Mouse (Mus musculus) forebrain, embryonic 13.5 days (tissue): ENCODE measurements around the gene Pnpla1. TPM values are rescaled to one million over a fixed set of nuclear protein-coding genes. Genes with fewer than 3 reads are reported as not detected.
A peak's percentile ranks its signal among the peaks of the same experiment; 100 is the strongest.
"Not testable (repeated sequence)": the region's sequence is repeated elsewhere in the genome, so short reads cannot be mapped to it uniquely, and the experiment has no call there.

Experiments
- ATAC-seq: fragments of 200-750 bp; cut with Nextera tagmentation; 2 replicates; pipeline ENCODE4 v1.8.0; 2017
- H3K27ac ChIP-seq: fragments of 300-500 bp; sonication (generic); 2 replicates; pipeline ENCODE4 v1.5.1; 2015; ENCODE audit warnings: inconsistent platforms, mild to moderate bottlenecking, moderate library complexity
- H3K27me3 ChIP-seq: fragments of 300-500 bp; sonication (generic); 2 replicates; pipeline ENCODE4 v1.6.1; 2015; ENCODE audit warnings: mild to moderate bottlenecking, inconsistent platforms
- H3K36me3 ChIP-seq: fragments of 300-500 bp; sonication (generic); 2 replicates; pipeline ENCODE4 v1.6.1; 2015; ENCODE audit warnings: mild to moderate bottlenecking, inconsistent platforms; ENCODE audit not compliant: poor library complexity, severe bottlenecking
- H3K4me1 ChIP-seq: fragments of 300-500 bp; sonication (generic); 2 replicates; pipeline ENCODE4 v1.6.1; 2015; ENCODE audit warnings: inconsistent platforms
- H3K4me2 ChIP-seq: fragments of 300-500 bp; sonication (generic); 2 replicates; pipeline ENCODE4 v1.6.1; 2015; ENCODE audit warnings: inconsistent platforms, mild to moderate bottlenecking, moderate library complexity
- H3K4me3 ChIP-seq: fragments of 300-500 bp; sonication (generic); 2 replicates; pipeline ENCODE4 v1.5.1; 2015; ENCODE audit warnings: mild to moderate bottlenecking, inconsistent platforms
- H3K9ac ChIP-seq: fragments of 300-500 bp; sonication (generic); 2 replicates; pipeline ENCODE4 v1.6.1; 2015; ENCODE audit warnings: mild to moderate bottlenecking, inconsistent platforms
- H3K9me3 ChIP-seq: fragments of 300-500 bp; sonication (generic); replicated peaks from 2 replicates; pipeline ENCODE4 v1.6.1; 2016; ENCODE audit warnings: inconsistent platforms
- WGBS: fragments of 180-500 bp; shearing (Covaris S2); methylation state at CpG from one replicate; pipeline ENCODE4 v1.1.7; 2015; 5-methylcytosine and 5-hydroxymethylcytosine counted together
- polyA plus RNA-seq: library from polyadenylated mRNA; unstranded; fragments of >200 nt; fragmentation: Nextera tagmentation; extraction: Ambion mirVana; gene quantifications from 2 replicates; pipeline ENCODE4 v1.2.1, GENCODE M21; 2015

Pnpla1 gene
- not detected in 2 replicates for polyA plus RNA-seq

DNA sequence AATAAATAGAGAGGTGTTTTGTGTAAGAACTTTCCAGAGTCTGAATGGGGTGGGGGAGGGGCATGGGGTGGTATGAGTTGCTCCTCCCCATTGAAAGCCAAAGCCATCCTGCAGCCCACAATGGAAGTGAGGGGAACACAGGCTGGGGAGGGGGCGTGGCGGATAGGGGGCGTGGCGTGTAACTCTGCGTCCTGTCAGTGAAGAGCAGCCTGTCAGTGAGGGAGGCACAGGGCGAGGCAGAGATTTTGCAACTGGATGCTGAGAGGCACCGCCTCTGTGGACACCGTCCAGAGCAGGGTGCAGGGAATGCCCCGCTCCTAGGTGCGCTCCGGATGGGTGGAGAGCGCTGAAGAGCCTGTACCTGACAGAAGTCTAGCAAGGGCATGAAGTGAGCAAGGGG is at the start of gene Pnpla1:
Gene Pnpla1, plus strand, starts transcription at position 207 of the 400 bp plus-strand sequence.
- 0 out of 2 replicates have a peak within 1 kb of the TSS, but pooled peaks have one; percentile 5 for H3K4me2 ChIP-seq
- no peak within 1 kb of the TSS for H3K9ac ChIP-seq
- H3K27me3 ChIP-seq: no peaks in the 10 kb centered on the region
- H3K27ac ChIP-seq: no peak within 1 kb of the TSS
- no peak for ATAC-seq
- H3K36me3 ChIP-seq: 0 out of 2 replicates have a peak, but pooled peaks cover 4% of the 10 kb centered on the region
- 27% methylated on average over 12 of the region's 12 CpGs for WGBS
- peaks cover 6% of the 10 kb centered on the region; the same call in 1 of the 2 replicates for H3K9me3 ChIP-seq
- H3K4me3 ChIP-seq: no peak within 1 kb of the TSS
- no peaks in the 10 kb centered on the region for H3K4me1 ChIP-seq

DNA sequence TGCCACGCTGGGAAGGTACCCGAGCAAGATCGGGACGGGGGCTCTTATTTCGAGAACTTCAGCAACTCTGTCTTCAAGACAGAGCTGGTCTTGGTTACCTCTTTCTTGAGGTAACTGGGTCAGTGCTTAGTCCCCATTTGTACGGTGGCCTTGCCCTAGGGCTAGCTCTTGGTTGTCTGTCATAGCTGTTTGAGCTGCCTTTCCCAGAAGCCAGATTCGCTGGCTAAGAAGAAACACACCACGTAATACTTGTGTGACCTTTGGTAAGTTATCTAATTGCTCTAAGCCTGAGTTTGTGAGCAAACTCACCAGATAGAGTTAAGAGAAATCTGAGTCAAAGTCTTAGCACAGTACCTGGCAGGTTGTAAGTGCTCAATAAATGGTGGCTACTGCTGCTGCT is 49.5 kb upstream of the Pnpla1 start:
- Histone ChIP-seq H3K9ac (no peak overlapping the region), H3K4me1 (no peaks in the 10 kb centered on the region), H3K9me3 (no peaks in the 10 kb centered on the region), H3K27me3 (no peaks in the 10 kb centered on the region), H3K4me3 (no peak overlapping the region), H3K27ac (no peak overlapping the region), H3K36me3 (peaks cover 78% of the 10 kb centered on the region), H3K4me2 (no peak overlapping the region)
- ATAC-seq: no peak
- WGBS: 98% methylated on average over 8 of the region's 8 CpGs

DNA sequence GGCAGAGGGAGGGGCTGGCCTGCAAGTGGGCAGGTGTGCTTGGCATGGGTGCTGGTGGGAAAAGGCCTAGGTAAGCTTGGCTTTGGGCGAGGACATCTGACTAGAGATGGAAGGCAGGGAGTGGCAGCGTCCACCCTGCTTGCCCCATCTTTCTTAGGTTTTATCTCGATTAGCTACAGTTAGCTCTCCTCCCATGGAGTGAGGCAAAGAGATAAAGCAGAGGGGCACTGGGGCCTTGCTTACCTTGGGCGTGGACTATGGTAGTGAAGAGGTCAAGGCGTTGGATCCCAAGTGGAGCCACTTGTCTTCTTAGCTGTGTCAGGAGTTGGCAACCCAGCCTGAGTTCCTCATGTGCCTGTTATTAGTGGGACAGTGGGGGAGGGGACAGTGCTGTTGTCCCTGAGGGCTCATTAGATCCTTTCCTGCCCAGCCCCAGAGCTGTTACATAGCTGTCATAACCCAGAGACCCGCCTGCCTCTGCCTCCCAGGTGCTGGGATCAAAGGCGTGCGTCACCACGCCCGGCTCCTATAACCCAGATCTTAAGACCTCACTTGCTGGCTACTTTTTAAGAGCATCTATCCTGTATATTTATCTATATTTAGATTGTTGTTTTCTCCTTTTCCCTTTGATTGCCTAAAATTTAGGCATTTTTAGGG is 48.9 kb upstream of the Pnpla1 start:
- WGBS: 97% methylated on average over 10 of the region's 10 CpGs
- Histone ChIP-seq H3K9ac (no peak overlapping the region), H3K4me1 (no peaks in the 10 kb centered on the region), H3K27ac (no peak overlapping the region), H3K36me3 (peaks cover 84% of the 10 kb centered on the region), H3K9me3 (no peaks in the 10 kb centered on the region), H3K27me3 (no peaks in the 10 kb centered on the region), H3K4me3 (no peak overlapping the region), H3K4me2 (no peak overlapping the region)
- ATAC-seq: no peak

DNA sequence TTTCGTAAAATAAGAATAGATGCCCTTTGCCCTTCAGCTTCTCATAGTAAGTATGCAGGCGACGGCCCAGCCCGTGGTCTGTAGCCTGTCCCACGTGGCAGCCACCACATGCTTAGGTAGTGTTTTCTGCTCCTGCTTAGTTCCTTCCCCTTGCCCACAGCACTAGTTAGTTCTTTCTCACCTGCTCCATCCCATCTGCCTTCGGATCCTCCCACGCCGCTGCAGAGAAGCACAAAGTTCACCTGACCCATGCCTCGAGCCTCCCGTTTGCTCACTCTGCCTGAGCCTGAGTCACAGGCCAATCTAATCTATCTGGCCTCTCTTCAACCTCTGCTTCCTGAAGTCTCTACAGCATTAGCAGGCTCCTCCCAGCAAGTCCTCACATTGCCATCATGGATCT is 45.9 kb upstream of the Pnpla1 start:
- peaks cover 95% of the 10 kb centered on the region for H3K36me3 ChIP-seq
- no peak overlapping the region for H3K9ac ChIP-seq
- no peak overlapping the region for H3K27ac ChIP-seq
- no peaks in the 10 kb centered on the region for H3K27me3 ChIP-seq
- H3K9me3 ChIP-seq: no peaks in the 10 kb centered on the region
- no peak overlapping the region for H3K4me2 ChIP-seq
- ATAC-seq: no peak
- H3K4me1 ChIP-seq: no peaks in the 10 kb centered on the region
- WGBS: 94% methylated on average over 10 of the region's 10 CpGs
- H3K4me3 ChIP-seq: no peak overlapping the region

DNA sequence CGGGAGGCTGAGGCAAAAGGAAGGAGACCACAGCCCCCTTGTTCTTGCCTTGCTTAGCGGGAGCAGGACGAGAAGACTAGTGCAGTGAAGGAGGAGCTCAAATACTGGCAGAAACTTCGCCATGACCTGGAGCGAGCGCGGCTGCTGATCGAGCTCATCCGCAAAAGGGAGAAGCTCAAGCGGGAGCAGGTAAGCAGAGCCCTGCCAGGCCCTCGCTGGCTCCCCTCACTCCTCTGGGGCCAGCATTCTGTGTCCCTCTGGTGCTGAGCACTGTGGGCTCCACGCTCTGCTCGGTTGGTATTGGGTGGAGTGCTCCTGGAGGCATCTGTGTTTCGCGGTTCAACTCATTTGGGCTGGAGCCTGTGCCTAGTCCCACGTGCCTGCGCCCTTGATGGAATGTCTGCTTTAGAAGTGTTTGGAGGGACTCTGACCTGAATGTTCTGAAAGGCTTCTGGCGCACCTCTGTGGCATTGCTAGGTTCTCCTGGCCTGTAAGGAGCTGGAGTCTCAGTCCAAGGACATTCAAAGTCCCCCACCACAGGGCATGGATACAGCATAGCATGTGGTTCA is 43.6 kb upstream of the Pnpla1 start:
- H3K4me2 ChIP-seq: no peak overlapping the region
- peaks cover 96% of the 10 kb centered on the region for H3K36me3 ChIP-seq
- H3K4me1 ChIP-seq: no peaks in the 10 kb centered on the region
- H3K9me3 ChIP-seq: no peaks in the 10 kb centered on the region
- no peak overlapping the region for H3K4me3 ChIP-seq
- no peak overlapping the region for H3K9ac ChIP-seq
- 90% methylated on average over 18 of the region's 18 CpGs for WGBS
- no peak overlapping the region for H3K27ac ChIP-seq
- no peak for ATAC-seq
- H3K27me3 ChIP-seq: no peaks in the 10 kb centered on the region

DNA sequence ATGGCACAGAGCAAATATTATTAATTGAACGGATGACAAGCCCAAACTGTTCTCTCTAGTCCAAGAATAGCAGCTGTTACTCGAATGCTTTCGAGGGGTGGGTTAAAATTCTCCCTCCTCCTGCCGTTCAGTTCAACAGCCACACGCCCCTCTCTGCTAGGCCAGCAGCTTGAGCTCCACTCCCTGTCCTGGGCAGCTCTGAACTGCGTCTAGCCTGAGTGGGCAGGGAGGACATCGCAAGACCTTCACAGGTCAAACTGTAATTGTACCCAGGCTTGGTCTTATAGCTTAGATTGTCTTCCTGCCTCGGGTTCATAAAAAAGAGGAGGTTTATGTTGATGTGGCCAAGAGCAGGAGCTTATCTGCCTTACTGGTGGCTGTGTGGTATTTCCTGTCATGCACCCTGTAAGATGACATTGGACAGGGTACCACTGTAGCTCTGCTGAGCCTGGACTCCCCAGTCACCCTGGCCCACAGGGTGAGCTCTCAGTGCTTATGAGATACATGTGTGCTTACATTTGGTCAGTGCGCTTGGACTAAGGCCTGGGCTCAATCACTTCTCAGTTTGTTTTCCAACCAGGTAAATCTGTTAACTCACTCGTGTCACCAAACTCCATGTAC is 42.7 kb upstream of the Pnpla1 start:
- ATAC-seq: no peak
- Histone ChIP-seq H3K36me3 (peaks cover 95% of the 10 kb centered on the region), H3K9ac (no peak overlapping the region), H3K27me3 (no peaks in the 10 kb centered on the region), H3K4me3 (no peak overlapping the region), H3K4me2 (no peak overlapping the region), H3K4me1 (no peaks in the 10 kb centered on the region), H3K27ac (no peak overlapping the region), H3K9me3 (no peaks in the 10 kb centered on the region)
- WGBS: 90% methylated on average over 10 of the region's 10 CpGs

DNA sequence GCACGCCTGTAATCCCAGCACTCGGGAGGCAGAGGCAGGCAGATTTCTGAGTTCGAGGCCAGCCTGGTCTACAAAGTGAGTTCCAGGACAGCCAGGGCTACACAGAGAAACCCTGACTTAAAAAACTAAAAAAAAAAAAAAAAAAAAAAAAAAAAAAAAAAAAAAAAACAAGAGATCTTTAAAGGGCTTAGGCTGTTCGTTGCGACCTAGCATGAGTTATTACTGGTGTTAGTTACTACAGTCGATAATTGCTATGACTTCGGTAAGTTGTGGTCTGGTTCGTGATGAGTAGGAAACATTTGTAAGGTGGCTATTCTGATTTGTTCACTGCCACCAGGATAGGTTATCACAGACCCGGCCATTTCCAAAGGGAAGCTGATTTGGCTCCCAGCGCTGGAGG is 41.9 kb upstream of the Pnpla1 start:
- not testable (repeated sequence) for H3K4me1 ChIP-seq, H3K4me3 ChIP-seq, H3K9ac ChIP-seq, H3K9me3 ChIP-seq, H3K4me2 ChIP-seq, ATAC-seq, H3K27ac ChIP-seq, H3K27me3 ChIP-seq
- peaks cover 95% of the 10 kb centered on the region for H3K36me3 ChIP-seq
- 93% methylated on average over 10 of the region's 10 CpGs for WGBS

DNA sequence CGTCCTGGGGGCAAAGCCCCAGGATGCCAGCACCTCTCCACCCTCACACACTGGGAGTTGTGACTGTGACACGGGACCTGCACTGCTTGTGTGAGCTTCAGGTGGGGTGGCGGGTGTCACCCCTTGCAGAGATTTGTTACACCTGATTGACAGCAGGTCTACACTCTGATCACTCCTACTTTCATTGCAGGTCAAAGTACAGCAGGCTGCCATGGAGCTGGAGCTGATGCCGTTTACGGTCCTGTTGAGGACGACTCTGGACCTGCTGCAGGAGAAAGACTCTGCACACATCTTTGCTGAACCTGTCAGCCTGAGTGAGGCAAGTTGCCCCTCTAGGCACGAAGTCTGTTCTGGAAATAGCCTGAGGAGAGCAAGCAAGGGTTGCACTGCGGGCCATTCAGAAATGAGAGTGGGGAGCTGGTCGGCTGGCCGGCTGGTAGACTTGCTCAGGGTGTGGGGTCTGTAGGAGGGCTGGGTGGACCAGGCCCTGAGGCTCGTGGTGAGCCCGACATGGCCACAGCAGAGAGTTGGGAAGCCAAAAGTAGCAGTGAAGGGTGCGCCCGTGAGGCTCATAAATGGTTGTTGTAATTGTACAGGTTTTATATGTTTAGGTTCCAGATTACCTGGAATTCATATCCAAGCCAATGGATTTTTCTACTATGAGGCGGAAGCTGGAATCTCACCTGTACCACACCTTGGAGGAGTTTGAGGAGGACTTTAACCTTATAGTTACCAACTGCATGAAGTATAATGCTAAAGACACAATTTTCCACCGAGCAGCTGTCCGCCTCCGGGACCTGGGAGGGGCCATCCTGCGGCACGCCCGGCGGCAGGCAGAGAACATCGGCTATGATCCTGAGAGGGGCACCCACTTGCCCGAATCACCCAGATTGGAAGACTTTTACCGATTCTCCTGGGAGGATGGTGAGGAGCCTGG is 41.1 kb upstream of the Pnpla1 start:
- ATAC-seq: no peak
- no peaks in the 10 kb centered on the region for H3K9me3 ChIP-seq
- H3K4me3 ChIP-seq: no peak overlapping the region
- 96% methylated on average over 25 of the region's 25 CpGs for WGBS
- no peaks in the 10 kb centered on the region for H3K27me3 ChIP-seq
- H3K9ac ChIP-seq: no peak overlapping the region
- H3K4me2 ChIP-seq: no peak overlapping the region
- H3K36me3 ChIP-seq: peaks cover 97% of the 10 kb centered on the region
- no peak overlapping the region for H3K27ac ChIP-seq
- no peaks in the 10 kb centered on the region for H3K4me1 ChIP-seq

DNA sequence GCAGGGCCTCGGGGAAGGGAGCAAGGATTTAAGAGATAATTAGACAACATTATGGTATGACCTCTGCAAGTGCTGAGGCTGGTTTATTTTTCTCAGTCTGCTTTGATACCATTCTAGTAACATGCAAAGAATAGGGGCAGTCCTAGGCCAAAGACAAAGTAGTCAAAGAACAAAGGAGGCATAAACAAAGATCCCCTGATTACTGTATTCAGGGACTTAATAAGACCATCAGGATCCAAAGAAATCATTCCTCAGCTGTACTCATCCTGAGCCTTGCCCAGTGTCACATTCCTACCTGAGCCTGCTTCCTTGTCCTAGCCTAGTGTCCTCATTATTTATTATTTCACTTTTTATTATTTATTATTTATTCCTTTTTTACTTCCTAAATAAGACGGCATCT is 38.0 kb upstream of the Pnpla1 start:
- Histone ChIP-seq H3K27me3 (no peaks in the 10 kb centered on the region), H3K9ac (no peak overlapping the region), H3K36me3 (peaks cover 96% of the 10 kb centered on the region), H3K27ac (no peak overlapping the region), H3K9me3 (no peaks in the 10 kb centered on the region), H3K4me2 (no peak overlapping the region), H3K4me1 (no peaks in the 10 kb centered on the region), H3K4me3 (no peak overlapping the region)
- 69% methylated on average over 2 of the region's 2 CpGs for WGBS
- ATAC-seq: no peak

DNA sequence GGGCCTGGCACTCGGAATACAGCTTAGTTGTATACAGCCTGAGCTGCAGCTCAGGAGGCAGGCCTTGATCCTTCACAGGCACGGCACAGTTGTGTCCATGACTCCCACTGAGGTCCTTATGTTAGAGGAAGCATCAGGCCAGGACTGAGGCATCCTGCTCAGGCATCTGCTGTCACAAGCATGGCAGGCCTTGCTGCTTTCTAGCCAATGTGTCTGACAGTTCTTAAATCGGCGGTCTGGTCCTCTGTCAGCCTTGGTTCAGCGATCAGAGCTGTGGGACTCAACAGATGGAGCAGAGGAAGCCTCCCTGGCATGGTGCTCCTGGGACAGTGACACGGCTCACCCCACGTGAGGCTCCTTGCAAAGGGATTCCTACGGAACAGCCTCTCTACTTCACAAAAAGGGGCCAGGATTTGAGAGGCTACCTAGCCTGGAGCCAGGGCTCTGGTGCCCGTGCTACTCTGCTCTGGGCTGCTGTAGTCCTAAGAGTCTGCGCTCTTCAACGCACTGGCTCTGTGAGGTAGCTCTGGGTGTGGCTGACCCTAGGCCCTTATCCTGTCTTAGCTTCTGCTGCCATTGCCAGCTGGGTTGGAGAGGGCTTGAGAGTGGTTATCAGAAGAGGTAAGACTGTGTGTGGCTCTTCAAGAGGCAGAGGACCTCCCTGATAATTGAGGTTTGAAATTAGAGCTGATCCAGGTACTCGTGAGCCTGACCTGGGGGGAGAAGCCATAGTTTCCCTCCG is 35.0 kb upstream of the Pnpla1 start:
- H3K9ac ChIP-seq: no peak overlapping the region
- no peak for ATAC-seq
- H3K4me2 ChIP-seq: no peak overlapping the region
- 92% methylated on average over 13 of the region's 13 CpGs for whole genome bisulfite sequencing
- H3K9me3 ChIP-seq: no peaks in the 10 kb centered on the region
- H3K27ac ChIP-seq: no peak overlapping the region
- H3K4me1 ChIP-seq: no peaks in the 10 kb centered on the region
- H3K4me3 ChIP-seq: no peak overlapping the region
- H3K36me3 ChIP-seq: peaks cover 98% of the 10 kb centered on the region
- no peaks in the 10 kb centered on the region for H3K27me3 ChIP-seq

DNA sequence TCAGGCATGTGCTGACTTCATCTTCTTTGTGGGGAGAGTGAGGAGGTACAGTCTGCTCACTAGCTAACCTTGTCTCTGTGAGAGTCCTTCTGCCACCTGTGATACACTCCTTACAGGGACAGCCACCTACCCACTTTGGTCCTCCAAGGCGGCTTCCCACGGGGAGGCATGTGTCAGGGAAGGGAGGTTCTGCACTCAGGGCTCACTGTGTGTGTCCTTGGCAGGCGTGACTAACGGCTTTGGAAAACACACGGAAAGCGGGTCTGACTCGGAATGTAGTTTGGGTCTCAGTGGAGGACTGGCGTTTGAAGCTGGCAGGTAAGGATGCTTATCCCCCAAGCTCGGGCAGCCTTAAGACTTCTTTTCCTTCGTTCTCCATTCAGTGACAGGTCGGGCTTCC is 34.5 kb upstream of the Pnpla1 start:
- H3K27ac ChIP-seq: no peak overlapping the region
- ATAC-seq: no peak
- H3K4me1 ChIP-seq: no peaks in the 10 kb centered on the region
- no peak overlapping the region for H3K4me3 ChIP-seq
- peaks cover 98% of the 10 kb centered on the region for H3K36me3 ChIP-seq
- no peak overlapping the region for H3K9ac ChIP-seq
- no peak overlapping the region for H3K4me2 ChIP-seq
- no peaks in the 10 kb centered on the region for H3K9me3 ChIP-seq
- no peaks in the 10 kb centered on the region for H3K27me3 ChIP-seq
- 89% methylated on average over 11 of the region's 11 CpGs for WGBS
